Mouse (Mus musculus) ES-Bruce4 (cell line): ENCODE data around the gene Gjc1.

Experiments
- CTCF ChIP-seq: IDR thresholded peaks from one replicate; pipeline ENCODE4 v1.8.1; 2011; ENCODE audit warnings: low read depth, low read length
- EP300 ChIP-seq: IDR thresholded peaks from 2 replicates; pipeline ENCODE4 v1.6.1; 2011; ENCODE audit warnings: low read depth, low read length; ENCODE audit not compliant: insufficient read depth
- POLR2A ChIP-seq: IDR thresholded peaks from one replicate; pipeline ENCODE4 v1.8.1; 2011; ENCODE audit warnings: low read length; ENCODE audit not compliant: insufficient read depth

DNA sequence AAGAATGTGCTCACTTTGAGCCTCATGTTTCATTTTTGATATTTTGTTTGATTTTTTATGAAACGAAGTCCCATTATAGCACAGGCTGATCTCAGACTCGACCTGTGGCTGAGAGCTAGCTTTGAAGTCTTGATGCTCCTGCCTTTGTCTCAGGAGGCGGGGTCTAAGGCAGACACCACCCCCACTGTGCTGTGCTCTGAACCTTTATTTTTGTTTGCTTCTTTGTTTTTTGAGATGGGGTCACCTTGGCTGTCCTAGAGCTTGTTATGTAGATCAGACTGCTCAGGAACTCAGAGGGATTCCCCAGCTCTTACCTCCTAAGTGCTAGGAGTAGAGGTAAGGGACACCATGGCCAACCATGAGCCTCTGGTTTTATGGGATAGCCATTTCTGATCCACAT is 932 bp upstream of the Gjc1 start:
- TF ChIP-seq CTCF (no peak), EP300 (peak; percentile 97), POLR2A (peak; percentile 19)
